Mouse (Mus musculus): ENCODE data around the gene Letmd1. TPM values are rescaled to one million over a fixed set of nuclear protein-coding genes. Genes with fewer than 3 reads are reported as not detected.

The Letmd1 gene
- polyA plus RNA-seq (2014; fragmentation: Illumina TruSeq; extraction: RNeasy Lipid Tissue Mini Kit (QIAGEN cat#74804); ENCODE audit: low read depth, low replicate concordance), result 21.3 TPM

GRCm38 (mm10) chr15:100468295-100469188 lies at the start of gene Letmd1:
Letmd1 (plus strand) TSS chr15:100469023.

DNA sequence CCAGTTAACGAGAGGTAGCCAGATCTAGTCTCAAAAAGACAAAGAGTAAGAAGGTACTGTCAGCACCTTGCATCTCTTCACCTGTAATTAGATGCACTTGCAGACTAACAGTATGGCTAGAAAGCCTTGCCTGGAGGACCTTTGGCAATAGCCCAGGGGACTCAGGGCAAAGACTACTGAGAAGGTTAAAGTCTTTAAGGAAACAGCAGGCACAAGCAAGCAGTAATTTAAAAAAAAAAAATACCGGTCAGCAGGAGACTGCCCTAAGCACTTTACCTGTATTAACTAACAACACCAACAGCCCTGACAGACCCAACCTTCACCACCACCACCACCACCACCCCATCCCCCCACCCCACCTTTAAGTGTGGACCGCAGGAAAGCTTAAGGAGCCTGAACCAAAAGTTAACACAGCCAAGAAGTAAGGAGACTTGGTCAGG lies 47.0 kb upstream of the Letmd1 start, which contains the start of gene Gm5475:
Gm5475 (plus strand) TSS at position 390 of the 440 bp plus-strand sequence.

GRCm38 (mm10) chr15:100424396-100425122 lies 44.3 kb upstream of the Letmd1 start, which contains the start of gene Slc11a2:
Slc11a2 (minus strand) TSS chr15:100425072.

GRCm38 (mm10) chr15:100495102-100495501 lies 26.3 kb downstream of the Letmd1 start, which contains the start of gene Csrnp2:
Csrnp2 (minus strand) TSS chr15:100495488.

Other genes starting within 250 kb of the Letmd1 start
- 51.4 TPM for gene Atf1, start 241.2 kb upstream of the Letmd1 start, polyA plus RNA-seq (2014; fragmentation: Illumina TruSeq; extraction: RNeasy Lipid Tissue Mini Kit (QIAGEN cat#74804); ENCODE audit: low read depth, low replicate concordance)
- not detected for gene Tmprss12, start 188.2 kb upstream of the Letmd1 start, polyA plus RNA-seq (2014; fragmentation: Illumina TruSeq; extraction: RNeasy Lipid Tissue Mini Kit (QIAGEN cat#74804); ENCODE audit: low read depth, low replicate concordance)
- gene Mettl7a1, start 164.9 kb upstream of the Letmd1 start, polyA plus RNA-seq (2014; fragmentation: Illumina TruSeq; extraction: RNeasy Lipid Tissue Mini Kit (QIAGEN cat#74804); ENCODE audit: low read depth, low replicate concordance), result 437 TPM
- gene Mettl7a3, start 134.1 kb upstream of the Letmd1 start, polyA plus RNA-seq (2014; fragmentation: Illumina TruSeq; extraction: RNeasy Lipid Tissue Mini Kit (QIAGEN cat#74804); ENCODE audit: low read depth, low replicate concordance), result not detected
- gene Methig1, start 115.9 kb upstream of the Letmd1 start, polyA plus RNA-seq (2014; fragmentation: Illumina TruSeq; extraction: RNeasy Lipid Tissue Mini Kit (QIAGEN cat#74804); ENCODE audit: low read depth, low replicate concordance), result 13.5 TPM
- gene Mettl7a2, start 115.8 kb upstream of the Letmd1 start, polyA plus RNA-seq (2014; fragmentation: Illumina TruSeq; extraction: RNeasy Lipid Tissue Mini Kit (QIAGEN cat#74804); ENCODE audit: low read depth, low replicate concordance), result 164 TPM
- not detected for gene Higd1c, start 104.5 kb upstream of the Letmd1 start, polyA plus RNA-seq (2014; fragmentation: Illumina TruSeq; extraction: RNeasy Lipid Tissue Mini Kit (QIAGEN cat#74804); ENCODE audit: low read depth, low replicate concordance)
- gene Gm5475, start 46.9 kb upstream of the Letmd1 start, polyA plus RNA-seq (2014; fragmentation: Illumina TruSeq; extraction: RNeasy Lipid Tissue Mini Kit (QIAGEN cat#74804); ENCODE audit: low read depth, low replicate concordance), result 0.49 TPM
- gene Slc11a2, start 44.0 kb upstream of the Letmd1 start, polyA plus RNA-seq (2014; fragmentation: Illumina TruSeq; extraction: RNeasy Lipid Tissue Mini Kit (QIAGEN cat#74804); ENCODE audit: low read depth, low replicate concordance), result 22.7 TPM
- 1.3 TPM for gene Csrnp2, start 26.5 kb downstream of the Letmd1 start, polyA plus RNA-seq (2014; fragmentation: Illumina TruSeq; extraction: RNeasy Lipid Tissue Mini Kit (QIAGEN cat#74804); ENCODE audit: low read depth, low replicate concordance)
- 9.4 TPM for gene Tfcp2, start 83.0 kb downstream of the Letmd1 start, polyA plus RNA-seq (2014; fragmentation: Illumina TruSeq; extraction: RNeasy Lipid Tissue Mini Kit (QIAGEN cat#74804); ENCODE audit: low read depth, low replicate concordance)
- 4.9 TPM for gene Pou6f1, start 131.0 kb downstream of the Letmd1 start, polyA plus RNA-seq (2014; fragmentation: Illumina TruSeq; extraction: RNeasy Lipid Tissue Mini Kit (QIAGEN cat#74804); ENCODE audit: low read depth, low replicate concordance)
- gene Dazap2, start 146.3 kb downstream of the Letmd1 start, polyA plus RNA-seq (2014; fragmentation: Illumina TruSeq; extraction: RNeasy Lipid Tissue Mini Kit (QIAGEN cat#74804); ENCODE audit: low read depth, low replicate concordance), result 293 TPM
- 1.0 TPM for gene Smagp, start 167.9 kb downstream of the Letmd1 start, polyA plus RNA-seq (2014; fragmentation: Illumina TruSeq; extraction: RNeasy Lipid Tissue Mini Kit (QIAGEN cat#74804); ENCODE audit: low read depth, low replicate concordance)
- gene Bin2, start 200.5 kb downstream of the Letmd1 start, polyA plus RNA-seq (2014; fragmentation: Illumina TruSeq; extraction: RNeasy Lipid Tissue Mini Kit (QIAGEN cat#74804); ENCODE audit: low read depth, low replicate concordance), result not detected
- gene Cela1, start 218.9 kb downstream of the Letmd1 start, polyA plus RNA-seq (2014; fragmentation: Illumina TruSeq; extraction: RNeasy Lipid Tissue Mini Kit (QIAGEN cat#74804); ENCODE audit: low read depth, low replicate concordance), result 21.6 TPM

All from kidney, adult 10 weeks (tissue).